ENCODE assay signal across 10 mouse cellular contexts in genomic region chr9:99451161-99451560, GRCm38 (mm10). TPM values are rescaled to one million over a fixed set of nuclear protein-coding genes. Genes with fewer than 3 reads are reported as not detected.
DNase-seq lines count a peak whose midpoint lies in the region; ATAC-seq lines count a peak whose summit lies in the region.
"Had no signal": no experiment of that assay in that cellular context is flagged by ENCODE, and none has a peak within 500 bp of the region (broad histone marks: within the 10 kb centered on the region; RNA-seq: fewer than 3 reads in every experiment).

Gene Nme9 (plus strand): TSS chr9:99451475.

- H3K27me3 ChIP-seq in midbrain, embryonic 10.5 days (ENCODE audit: low read depth, poor library complexity, severe bottlenecking) = peaks cover 17% of the 10 kb centered on the region
- no peaks in the 10 kb centered on the region for H3K27me3 ChIP-seq in midbrain, embryonic 11.5 days (ENCODE audit: control insufficient read depth, insufficient read depth, low read length)
- H3K27me3 ChIP-seq in forebrain, embryonic 14.5 days (replicated peaks; ENCODE audit: control insufficient read depth, insufficient read depth, low read length) = no peaks in the 10 kb centered on the region
- H3K27me3 ChIP-seq in limb, embryonic 10.5 days (ENCODE audit: low read depth, poor library complexity, severe bottlenecking) = peaks cover 26% of the 10 kb centered on the region
- 0 out of 2 replicates have a peak, but pooled peaks cover 4% of the 10 kb centered on the region for H3K27me3 ChIP-seq in stomach, embryonic 14.5 days (ENCODE audit: control insufficient read depth, insufficient read depth, low read length)

- no peak within 1 kb of the TSS for H3K9ac ChIP-seq in midbrain, embryonic 11.5 days (ENCODE audit: low read length)
- H3K9ac ChIP-seq in forebrain, embryonic 14.5 days (ENCODE audit: low read length) = no peak within 1 kb of the TSS
- no peak within 1 kb of the TSS for H3K9ac ChIP-seq in stomach, embryonic 14.5 days (replicated peaks; ENCODE audit: low read depth, low read length)

- peak; percentile 27 for DNase-seq in midbrain, embryonic 10.5 days (ENCODE audit: low spot score)
- no peak for DNase-seq in midbrain, embryonic 11.5 days (ENCODE audit: low spot score, missing footprints)
- no peak for DNase-seq in forebrain, embryonic 14.5 days (ENCODE audit: low spot score)
- DNase-seq in limb, embryonic 10.5 days (ENCODE audit: low spot score) = peak; percentile 42
- DNase-seq in right cerebral cortex, postnatal 36 days (ENCODE audit: low spot score in 2 of 2) = no peak
- no peak for DNase-seq in gastrocnemius, postnatal 10 days
- DNase-seq in spleen, adult 18-20 months = no peak
- DNase-seq: cerebellum, adult 2 months had no signal

- H3K36me3 ChIP-seq in midbrain, embryonic 10.5 days = no peaks in the 10 kb centered on the region
- no peaks in the 10 kb centered on the region for H3K36me3 ChIP-seq in midbrain, embryonic 11.5 days (ENCODE audit: control insufficient read depth, insufficient read depth, low read length)
- H3K36me3 ChIP-seq in forebrain, embryonic 14.5 days (ENCODE audit: control insufficient read depth, insufficient read depth, low read length) = no peaks in the 10 kb centered on the region
- no peaks in the 10 kb centered on the region for H3K36me3 ChIP-seq in limb, embryonic 10.5 days
- H3K36me3 ChIP-seq in stomach, embryonic 14.5 days (ENCODE audit: control insufficient read depth, insufficient read depth, low read length) = no peaks in the 10 kb centered on the region

- no peak within 1 kb of the TSS for H3K4me2 ChIP-seq in midbrain, embryonic 11.5 days
- 0 out of 2 replicates have a peak within 1 kb of the TSS, but pooled peaks have one; percentile 9 for H3K4me2 ChIP-seq in forebrain, embryonic 14.5 days (ENCODE audit: low read length)
- peak within 1 kb of the TSS; percentile 16 for H3K4me2 ChIP-seq in stomach, embryonic 14.5 days (replicated peaks; ENCODE audit: low read depth, low read length)

- peaks cover 8% of the 10 kb centered on the region for H3K4me1 ChIP-seq in midbrain, embryonic 10.5 days
- H3K4me1 ChIP-seq in midbrain, embryonic 11.5 days (ENCODE audit: control insufficient read depth, insufficient read depth, low read length) = no peaks in the 10 kb centered on the region
- H3K4me1 ChIP-seq in forebrain, embryonic 14.5 days (ENCODE audit: control insufficient read depth, insufficient read depth, low read length) = no peaks in the 10 kb centered on the region
- peaks cover 11% of the 10 kb centered on the region for H3K4me1 ChIP-seq in limb, embryonic 10.5 days
- no peaks in the 10 kb centered on the region for H3K4me1 ChIP-seq in stomach, embryonic 14.5 days (ENCODE audit: control insufficient read depth, insufficient read depth, low read length)

- H3K27ac ChIP-seq in midbrain, embryonic 10.5 days (replicated peaks) = no peak within 1 kb of the TSS
- no peak within 1 kb of the TSS for H3K27ac ChIP-seq in midbrain, embryonic 11.5 days (ENCODE audit: low read depth, low read length)
- no peak within 1 kb of the TSS for H3K27ac ChIP-seq in forebrain, embryonic 14.5 days (ENCODE audit: low read depth, low read length)
- H3K27ac ChIP-seq in limb, embryonic 10.5 days = no peak within 1 kb of the TSS
- H3K27ac ChIP-seq in stomach, embryonic 14.5 days (ENCODE audit: low read length) = no peak within 1 kb of the TSS
- H3K27ac ChIP-seq: macrophage had no signal

- ATAC-seq in midbrain, embryonic 11.5 days (ENCODE audit: low FRiP score) = no peak
- ATAC-seq in forebrain, embryonic 14.5 days = no peak
- ATAC-seq in stomach, embryonic 14.5 days (ENCODE audit: insufficient number of reproducible peaks, insufficient read depth, low FRiP score, low read depth) = peak; percentile 58; the same call in 1 of the 2 replicates

- 8% methylated on average over 14 of the region's 14 CpGs for WGBS in midbrain, embryonic 10.5 days
- WGBS in midbrain, embryonic 11.5 days = 8% methylated on average over 14 of the region's 14 CpGs
- 10% methylated on average over 14 of the region's 14 CpGs for WGBS in forebrain, embryonic 14.5 days
- WGBS in limb, embryonic 10.5 days = 11% methylated on average over 14 of the region's 14 CpGs
- WGBS in stomach, embryonic 14.5 days = 8% methylated on average over 14 of the region's 14 CpGs

- H3K4me3 ChIP-seq in midbrain, embryonic 10.5 days = 0 out of 2 replicates have a peak within 1 kb of the TSS, but pooled peaks have one; percentile 4
- H3K4me3 ChIP-seq in midbrain, embryonic 11.5 days (ENCODE audit: low read depth, low read length) = no peak within 1 kb of the TSS
- H3K4me3 ChIP-seq in forebrain, embryonic 14.5 days (ENCODE audit: low read depth, low read length) = no peak within 1 kb of the TSS
- H3K4me3 ChIP-seq in limb, embryonic 10.5 days = 0 out of 2 replicates have a peak within 1 kb of the TSS, but pooled peaks have one; percentile 11
- no peak within 1 kb of the TSS for H3K4me3 ChIP-seq in stomach, embryonic 14.5 days (ENCODE audit: low read depth, low read length)

- no peaks in the 10 kb centered on the region for H3K9me3 ChIP-seq in midbrain, embryonic 10.5 days (replicated peaks)
- no peaks in the 10 kb centered on the region for H3K9me3 ChIP-seq in midbrain, embryonic 11.5 days (ENCODE audit: control insufficient read depth, low read length)
- H3K9me3 ChIP-seq in forebrain, embryonic 14.5 days (replicated peaks; ENCODE audit: control insufficient read depth, low read length) = no peaks in the 10 kb centered on the region
- no peaks in the 10 kb centered on the region for H3K9me3 ChIP-seq in limb, embryonic 10.5 days (replicated peaks)
- no peaks in the 10 kb centered on the region for H3K9me3 ChIP-seq in stomach, embryonic 14.5 days (ENCODE audit: control insufficient read depth, low read depth, low read length)

RNA-seq across cellular contexts. Expression of gene Nme9, which starts in this region (rescaled TPM):
- not detected in 2 replicates for polyA plus RNA-seq in midbrain, embryonic 10.5 days (2016; fragmentation: Nextera tagmentation; extraction: Ambion mirVana)
- polyA plus RNA-seq in midbrain, embryonic 11.5 days (2014; fragmentation: Nextera tagmentation; extraction: Ambion mirVana) = not detected in 2 replicates
- 0.54 and 1.5 TPM in 2 replicates for polyA plus RNA-seq in forebrain, embryonic 14.5 days (2014; fragmentation: Nextera tagmentation; extraction: Ambion mirVana)
- polyA plus RNA-seq in limb, embryonic 10.5 days (2016; fragmentation: Nextera tagmentation; extraction: Ambion mirVana) = not detected in 2 replicates
- polyA plus RNA-seq in stomach, embryonic 14.5 days (2014; fragmentation: Nextera tagmentation; extraction: Ambion mirVana) = not detected in 2 replicates
- total RNA-seq in gastrocnemius, postnatal 10 days (2021) = not detected
- polyA plus RNA-seq: macrophage had no signal

Comparison
In these comparisons a context has a peak if more than half of its experiments do, and no peak if none do; other contexts are left out.
1. Peak in DNase-seq and H3K4me3 ChIP-seq in midbrain, embryonic 10.5 days; RNA of the gene not detected or under 1 TPM.
2. Peak in DNase-seq and H3K4me3 ChIP-seq in limb, embryonic 10.5 days; RNA of the gene not detected or under 1 TPM.
3. Peak in ATAC-seq and H3K4me2 ChIP-seq in stomach, embryonic 14.5 days; RNA of the gene not detected or under 1 TPM.